Mouse (Mus musculus): Measurements from ENCODE around the gene Gm17387. TPM values are rescaled to one million over a fixed set of nuclear protein-coding genes. Genes with fewer than 3 reads are reported as not detected.

The Gm17387 gene
- polyA plus RNA-seq, 1 experiment from 2014 or later: not detected

- H3K4me1 ChIP-seq (ENCODE audit: control insufficient read depth, insufficient read depth, low read length): peaks cover 10% of the 10 kb centered on the region; the same call in 1 of the 2 replicates
- ATAC-seq (ENCODE audit: insufficient number of reproducible peaks, insufficient read depth, low FRiP score, low read depth): no peak
- 89% methylated on average over 14 of the region's 14 CpGs for WGBS
- H3K4me2 ChIP-seq (replicated peaks; ENCODE audit: low read depth, low read length): no peak overlapping the region
- H3K27ac ChIP-seq (ENCODE audit: low read length): no peak overlapping the region
- no peaks in the 10 kb centered on the region for H3K27me3 ChIP-seq (ENCODE audit: control insufficient read depth, insufficient read depth, low read length)
- H3K36me3 ChIP-seq (ENCODE audit: control insufficient read depth, insufficient read depth, low read length): no peaks in the 10 kb centered on the region
- H3K9ac ChIP-seq (replicated peaks; ENCODE audit: low read depth, low read length): no peak overlapping the region
- no peak overlapping the region for H3K4me3 ChIP-seq (ENCODE audit: low read depth, low read length)
- H3K9me3 ChIP-seq (ENCODE audit: control insufficient read depth, low read depth, low read length): no peaks in the 10 kb centered on the region
These were observed 29.8 kb downstream of the Gm17387 start for GRCm38 (mm10) chr7:141058601-141059341.

GRCm38 (mm10) chr7:141059929-141060328, 31.0 kb downstream of the Gm17387 start:
- Histone ChIP-seq H3K9me3 (ENCODE audit: control insufficient read depth, low read depth, low read length) (no peaks in the 10 kb centered on the region), H3K4me3 (ENCODE audit: low read depth, low read length) (no peak overlapping the region)
- no peak for ATAC-seq (ENCODE audit: insufficient number of reproducible peaks, insufficient read depth, low FRiP score, low read depth)

GRCm38 (mm10) chr7:141060426-141061242, 31.7 kb downstream of the Gm17387 start, which contains the start of gene B4galnt4:
Gene B4galnt4, plus strand, starts transcription at chr7:141061104.
- Histone ChIP-seq H3K4me3 (ENCODE audit: low read depth, low read length) (peak within 1 kb of the TSS; percentile 73), H3K27ac (ENCODE audit: low read length) (0 out of 2 replicates have a peak within 1 kb of the TSS, but pooled peaks have one; percentile 27), H3K4me2 (replicated peaks; ENCODE audit: low read depth, low read length) (peak within 1 kb of the TSS; percentile 98), H3K9ac (replicated peaks; ENCODE audit: low read depth, low read length) (peak within 1 kb of the TSS; percentile 80), H3K4me1 (ENCODE audit: control insufficient read depth, insufficient read depth, low read length) (peaks cover 10% of the 10 kb centered on the region; the same call in 1 of the 2 replicates), H3K9me3 (ENCODE audit: control insufficient read depth, low read depth, low read length) (no peaks in the 10 kb centered on the region), H3K36me3 (ENCODE audit: control insufficient read depth, insufficient read depth, low read length) (peaks cover 13% of the 10 kb centered on the region), H3K27me3 (ENCODE audit: control insufficient read depth, insufficient read depth, low read length) (no peaks in the 10 kb centered on the region)
- ATAC-seq (ENCODE audit: insufficient number of reproducible peaks, insufficient read depth, low FRiP score, low read depth): peak; percentile 92
- 1% methylated on average over 68 of the region's 72 CpGs for WGBS

More at GRCm38 (mm10) chr7:141059929-141060328, 31.0 kb downstream of the Gm17387 start:
- no peak overlapping the region for H3K27ac ChIP-seq (ENCODE audit: low read length)
- H3K9ac ChIP-seq (replicated peaks; ENCODE audit: low read depth, low read length): no peak overlapping the region
- peaks cover 10% of the 10 kb centered on the region; the same call in 1 of the 2 replicates for H3K4me1 ChIP-seq (ENCODE audit: control insufficient read depth, insufficient read depth, low read length)
- WGBS: 69% methylated on average over 2 of the region's 2 CpGs
- H3K4me2 ChIP-seq (replicated peaks; ENCODE audit: low read depth, low read length): peak overlapping the region; percentile 98
- H3K36me3 ChIP-seq (ENCODE audit: control insufficient read depth, insufficient read depth, low read length): peaks cover 8% of the 10 kb centered on the region
- no peaks in the 10 kb centered on the region for H3K27me3 ChIP-seq (ENCODE audit: control insufficient read depth, insufficient read depth, low read length)

GRCm38 (mm10) chr7:141061269-141061692, 32.4 kb downstream of the Gm17387 start:
- H3K4me1 ChIP-seq (ENCODE audit: control insufficient read depth, insufficient read depth, low read length): peaks cover 10% of the 10 kb centered on the region; the same call in 1 of the 2 replicates
- under 1% methylated on average over 37 of the region's 37 CpGs for WGBS

GRCm38 (mm10) chr7:141062525-141062924, 33.6 kb downstream of the Gm17387 start:
- no peaks in the 10 kb centered on the region for H3K9me3 ChIP-seq (ENCODE audit: control insufficient read depth, low read depth, low read length)
- ATAC-seq (ENCODE audit: insufficient number of reproducible peaks, insufficient read depth, low FRiP score, low read depth): no peak
- H3K27me3 ChIP-seq (ENCODE audit: control insufficient read depth, insufficient read depth, low read length): no peaks in the 10 kb centered on the region
- H3K27ac ChIP-seq (ENCODE audit: low read length): no peak overlapping the region
- H3K4me3 ChIP-seq (ENCODE audit: low read depth, low read length): no peak overlapping the region
- 69% methylated on average over 7 of the region's 7 CpGs for WGBS
- H3K36me3 ChIP-seq (ENCODE audit: control insufficient read depth, insufficient read depth, low read length): peaks cover 17% of the 10 kb centered on the region
- H3K4me2 ChIP-seq (replicated peaks; ENCODE audit: low read depth, low read length): no peak overlapping the region
- peaks cover 10% of the 10 kb centered on the region; the same call in 1 of the 2 replicates for H3K4me1 ChIP-seq (ENCODE audit: control insufficient read depth, insufficient read depth, low read length)
- no peak overlapping the region for H3K9ac ChIP-seq (replicated peaks; ENCODE audit: low read depth, low read length)

More at GRCm38 (mm10) chr7:141061269-141061692, 32.4 kb downstream of the Gm17387 start:
- H3K27me3 ChIP-seq (ENCODE audit: control insufficient read depth, insufficient read depth, low read length): no peaks in the 10 kb centered on the region
- 0 out of 2 replicates have a peak overlapping the region, but pooled peaks have one; percentile 27 for H3K27ac ChIP-seq (ENCODE audit: low read length)
- H3K36me3 ChIP-seq (ENCODE audit: control insufficient read depth, insufficient read depth, low read length): peaks cover 15% of the 10 kb centered on the region
- peak; percentile 39; the same call in 1 of the 2 replicates for ATAC-seq (ENCODE audit: insufficient number of reproducible peaks, insufficient read depth, low FRiP score, low read depth)
- peak overlapping the region; percentile 73 for H3K4me3 ChIP-seq (ENCODE audit: low read depth, low read length)
- peak overlapping the region; percentile 80 for H3K9ac ChIP-seq (replicated peaks; ENCODE audit: low read depth, low read length)
- no peaks in the 10 kb centered on the region for H3K9me3 ChIP-seq (ENCODE audit: control insufficient read depth, low read depth, low read length)
- peak overlapping the region; percentile 98 for H3K4me2 ChIP-seq (replicated peaks; ENCODE audit: low read depth, low read length)

GRCm38 (mm10) chr7:141063353-141063752, 34.4 kb downstream of the Gm17387 start:
- 90% methylated on average over 3 of the region's 3 CpGs for WGBS
- H3K27me3 ChIP-seq (ENCODE audit: control insufficient read depth, insufficient read depth, low read length): no peaks in the 10 kb centered on the region
- H3K9me3 ChIP-seq (ENCODE audit: control insufficient read depth, low read depth, low read length): no peaks in the 10 kb centered on the region
- no peak overlapping the region for H3K4me3 ChIP-seq (ENCODE audit: low read depth, low read length)
- no peak overlapping the region for H3K4me2 ChIP-seq (replicated peaks; ENCODE audit: low read depth, low read length)
- ATAC-seq (ENCODE audit: insufficient number of reproducible peaks, insufficient read depth, low FRiP score, low read depth): no peak
- H3K36me3 ChIP-seq (ENCODE audit: control insufficient read depth, insufficient read depth, low read length): peaks cover 19% of the 10 kb centered on the region
- H3K4me1 ChIP-seq (ENCODE audit: control insufficient read depth, insufficient read depth, low read length): peaks cover 10% of the 10 kb centered on the region; the same call in 1 of the 2 replicates
- no peak overlapping the region for H3K9ac ChIP-seq (replicated peaks; ENCODE audit: low read depth, low read length)
- no peak overlapping the region for H3K27ac ChIP-seq (ENCODE audit: low read length)

- H3K4me3 ChIP-seq (ENCODE audit: low read depth, low read length): no peak overlapping the region
- H3K4me1 ChIP-seq (ENCODE audit: control insufficient read depth, insufficient read depth, low read length): peaks cover 10% of the 10 kb centered on the region; the same call in 1 of the 2 replicates
- no peaks in the 10 kb centered on the region for H3K9me3 ChIP-seq (ENCODE audit: control insufficient read depth, low read depth, low read length)
- WGBS: 68% methylated on average over 7 of the region's 7 CpGs
- no peak for ATAC-seq (ENCODE audit: insufficient number of reproducible peaks, insufficient read depth, low FRiP score, low read depth)
- H3K36me3 ChIP-seq (ENCODE audit: control insufficient read depth, insufficient read depth, low read length): peaks cover 19% of the 10 kb centered on the region
- no peak overlapping the region for H3K4me2 ChIP-seq (replicated peaks; ENCODE audit: low read depth, low read length)
- no peak overlapping the region for H3K27ac ChIP-seq (ENCODE audit: low read length)
- H3K9ac ChIP-seq (replicated peaks; ENCODE audit: low read depth, low read length): no peak overlapping the region
- H3K27me3 ChIP-seq (ENCODE audit: control insufficient read depth, insufficient read depth, low read length): no peaks in the 10 kb centered on the region
These were observed 35.2 kb downstream of the Gm17387 start for GRCm38 (mm10) chr7:141064175-141064574.

- H3K27me3 ChIP-seq (ENCODE audit: control insufficient read depth, insufficient read depth, low read length): no peaks in the 10 kb centered on the region
- WGBS: 89% methylated on average over 7 of the region's 7 CpGs
- no peak overlapping the region for H3K4me2 ChIP-seq (replicated peaks; ENCODE audit: low read depth, low read length)
- no peak overlapping the region for H3K27ac ChIP-seq (ENCODE audit: low read length)
- H3K9me3 ChIP-seq (ENCODE audit: control insufficient read depth, low read depth, low read length): no peaks in the 10 kb centered on the region
- no peak overlapping the region for H3K4me3 ChIP-seq (ENCODE audit: low read depth, low read length)
- peaks cover 10% of the 10 kb centered on the region; the same call in 1 of the 2 replicates for H3K4me1 ChIP-seq (ENCODE audit: control insufficient read depth, insufficient read depth, low read length)
- no peak overlapping the region for H3K9ac ChIP-seq (replicated peaks; ENCODE audit: low read depth, low read length)
- no peak for ATAC-seq (ENCODE audit: insufficient number of reproducible peaks, insufficient read depth, low FRiP score, low read depth)
- H3K36me3 ChIP-seq (ENCODE audit: control insufficient read depth, insufficient read depth, low read length): peaks cover 19% of the 10 kb centered on the region
These were observed 35.6 kb downstream of the Gm17387 start for GRCm38 (mm10) chr7:141064576-141064975.

Data from stomach, embryonic 14.5 days (tissue).